Mouse (Mus musculus): ENCODE measurements around the gene Trpc7. TPM values are rescaled to one million over a fixed set of nuclear protein-coding genes. Genes with fewer than 3 reads are reported as not detected.

Trpc7 gene
- polyA plus RNA-seq (2014; fragmentation: Illumina TruSeq; extraction: RNeasy Lipid Tissue Mini Kit (QIAGEN cat#74804); ENCODE audit: low read depth, low replicate concordance), result not detected

DNA sequence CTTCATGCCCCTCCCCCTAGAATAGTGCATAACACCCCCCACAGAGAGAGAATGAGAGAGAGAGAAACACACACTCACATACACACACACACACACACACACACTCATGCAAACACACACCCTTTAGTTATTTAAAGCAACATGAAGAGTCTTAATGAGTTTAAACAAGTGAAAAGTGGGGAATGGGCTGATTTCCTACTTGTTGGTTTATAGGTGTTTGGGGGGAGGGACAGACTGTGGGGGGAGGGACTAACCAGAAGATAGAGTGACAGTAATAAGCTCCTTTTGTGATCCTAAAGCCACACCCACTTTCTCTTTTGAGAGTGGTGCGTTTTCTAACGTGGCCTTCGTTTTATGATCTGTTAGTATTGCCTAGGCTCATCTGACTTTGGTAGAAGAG, at the start of gene Trpc7:
Trpc7 (minus strand) TSS at position 101 of the 400 bp plus-strand sequence.

DNA sequence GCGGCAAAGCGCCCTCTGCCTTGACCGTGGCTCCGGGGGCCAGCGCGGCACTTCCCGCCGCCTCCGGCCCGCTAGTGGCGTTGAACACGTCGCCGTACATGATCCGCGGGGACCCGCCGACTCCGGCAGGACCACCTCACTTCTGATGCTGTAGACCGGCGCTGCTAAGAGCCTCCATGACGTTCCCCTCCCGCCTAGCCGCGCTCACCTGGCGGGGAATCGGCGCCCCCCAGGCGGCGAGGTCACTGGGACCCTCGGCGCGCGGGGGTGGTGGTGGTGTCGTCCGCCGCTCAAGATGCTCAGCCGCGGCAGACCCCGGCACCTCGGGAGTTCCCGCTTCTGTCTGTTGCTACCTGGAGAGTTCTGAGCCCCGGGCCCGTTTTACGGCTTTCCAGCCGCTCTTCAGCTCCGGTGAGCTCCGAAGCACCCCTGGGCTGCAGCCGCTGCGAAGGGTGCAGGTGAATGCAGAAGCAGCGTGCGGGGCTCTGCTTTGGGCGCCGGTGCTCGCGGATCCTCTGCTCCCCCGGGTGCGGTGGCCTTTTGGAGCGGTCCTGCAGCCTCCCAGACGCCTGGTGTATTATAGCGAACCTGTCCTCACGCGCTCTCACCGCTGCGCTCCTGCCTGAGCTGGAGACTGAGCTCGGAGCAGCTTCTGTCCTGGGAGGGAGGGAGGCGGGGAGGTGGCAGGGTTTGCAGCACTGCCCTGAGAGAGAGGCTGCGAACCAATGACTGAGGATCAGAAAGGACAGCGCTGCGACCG, 142.4 kb downstream of the Trpc7 start, which contains the start of gene Gm45623:
Gm45623 (minus strand) TSS at position 636 of the 760 bp plus-strand sequence.

Other genes starting within 250 kb of the Trpc7 start
- gene Smad5, start 193.0 kb downstream of the Trpc7 start, polyA plus RNA-seq (2014; fragmentation: Illumina TruSeq; extraction: RNeasy Lipid Tissue Mini Kit (QIAGEN cat#74804); ENCODE audit: low read depth, low replicate concordance), result 37.8 TPM
- not detected for gene Gm45623, start 142.2 kb downstream of the Trpc7 start, polyA plus RNA-seq (2014; fragmentation: Illumina TruSeq; extraction: RNeasy Lipid Tissue Mini Kit (QIAGEN cat#74804); ENCODE audit: low read depth, low replicate concordance)